Mouse (Mus musculus): Measurements from ENCODE around the gene 2410141K09Rik.
"Not testable (repeated sequence)": the region's sequence is repeated elsewhere in the genome, so short reads cannot be mapped to it uniquely, and the experiment has no call there.

The 2410141K09Rik gene

DNA sequence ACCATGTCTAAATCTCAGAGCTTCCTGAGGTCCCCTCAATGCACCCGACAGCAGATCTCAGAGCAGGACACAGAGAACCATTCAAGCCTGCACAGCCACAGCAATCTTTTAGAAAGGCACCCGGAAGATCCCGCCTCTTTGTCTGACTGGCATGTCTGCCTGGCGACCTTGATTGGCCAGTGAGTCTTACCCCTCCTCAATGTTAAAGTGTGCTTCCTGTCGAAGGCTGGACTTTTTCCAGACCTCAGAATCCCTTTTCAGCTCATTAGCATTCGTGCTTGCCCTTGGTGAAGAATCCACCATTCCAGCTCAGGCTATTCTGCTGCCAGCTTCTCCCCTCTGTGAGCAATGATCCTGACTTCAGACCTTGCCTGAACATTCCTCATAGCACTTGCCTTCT is at the start of gene 2410141K09Rik:
Gene 2410141K09Rik (minus strand): TSS at position 101 of the 400 bp plus-strand sequence.
- not testable (repeated sequence) for DNase-seq (ENCODE audit: extremely low read depth, low read depth, low spot score)

DNA sequence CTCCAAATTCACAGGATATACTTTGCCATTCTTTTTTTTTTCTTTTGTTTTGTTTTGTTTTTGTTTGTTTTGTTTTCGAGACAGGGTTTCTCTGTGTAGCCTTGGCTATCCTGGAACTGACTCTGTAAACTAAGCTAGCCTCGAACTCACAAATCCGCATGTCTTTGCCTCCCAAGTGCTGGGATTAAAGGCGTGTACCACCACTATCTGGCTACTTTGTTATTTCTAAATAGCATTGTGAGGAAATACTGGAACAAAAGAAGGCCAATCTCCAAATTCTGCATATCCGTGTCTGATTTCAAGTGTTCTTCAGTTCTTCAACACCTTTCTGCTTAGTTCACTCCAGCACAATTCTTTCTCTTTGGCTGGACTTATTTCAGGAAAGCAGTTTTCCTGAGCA is 14.1 kb downstream of the 2410141K09Rik start:
- not testable (repeated sequence) for DNase-seq (ENCODE audit: extremely low read depth, low read depth, low spot score)

GRCm38 (mm10) chr13:66414962-66415361 is 26.0 kb downstream of the 2410141K09Rik start:
- not testable (repeated sequence) for DNase-seq (ENCODE audit: extremely low read depth, low read depth, low spot score)
